Mouse (Mus musculus) brown adipose tissue, adult 24 weeks (tissue): ENCODE results near the gene Zfp142. TPM values are rescaled to one million over a fixed set of nuclear protein-coding genes. Genes with fewer than 3 reads are reported as not detected.

ENCODE experiments used
- H3K27ac ChIP-seq: fragments of 200-500 bp; replicated peaks from 2 replicates; pipeline ENCODE4 v1.5.1; 2012; ENCODE audit warnings: low read depth, mild to moderate bottlenecking, low read length
- H3K4me1 ChIP-seq: fragments of 200-500 bp; 2 replicates; pipeline ENCODE4 v1.6.1; 2012; ENCODE audit warnings: low read length, mixed read lengths; ENCODE audit not compliant: control insufficient read depth, insufficient read depth, insufficient read length
- H3K4me3 ChIP-seq: fragments of 200-500 bp; 2 replicates; pipeline ENCODE4 v1.5.1; 2012; ENCODE audit warnings: low read depth, mild to moderate bottlenecking, low read length, moderate library complexity; ENCODE audit not compliant: insufficient read depth
- polyA plus RNA-seq: library from polyadenylated mRNA; stranded (reverse); fragments of >200 nt; gene quantifications from 2 replicates; pipeline ENCODE4 v1.2.4, GENCODE M21; 2012; ENCODE audit not compliant: missing spikeins, insufficient read depth, insufficient read length

The Zfp142 gene
- polyA plus RNA-seq, 1 experiment: 6.1 TPM

DNA sequence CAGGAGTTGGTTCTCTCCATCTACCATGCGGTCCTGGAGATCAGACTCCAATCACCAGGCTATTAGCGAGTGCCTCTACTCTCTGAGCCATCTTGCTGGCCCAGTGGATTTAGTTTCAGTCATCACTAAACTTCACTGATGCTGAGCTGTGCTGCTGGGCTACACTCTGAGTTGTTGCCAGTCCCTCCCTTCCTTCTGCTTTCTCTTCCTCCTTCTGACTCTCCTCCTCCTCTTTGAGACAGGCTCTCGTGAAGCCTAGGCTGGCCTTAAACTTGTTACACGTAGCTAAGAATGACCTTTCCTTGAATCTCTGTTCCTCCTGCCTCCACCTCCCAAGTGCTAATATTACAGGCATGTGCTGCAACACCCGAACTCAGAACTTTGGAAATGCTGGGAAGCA lies 29.0 kb downstream of the Zfp142 start:
- Histone ChIP-seq H3K4me3 (no peak overlapping the region), H3K27ac (no peak overlapping the region), H3K4me1 (no peaks in the 10 kb centered on the region)

- no peaks in the 10 kb centered on the region for H3K4me1 ChIP-seq
- H3K27ac ChIP-seq: no peak within 1 kb of the TSS
Observed at GRCm38 (mm10) chr1:74544184-74544583, 43.9 kb downstream of the Zfp142 start, which contains the start of gene Usp37. Gene Usp37 (minus strand): TSS chr1:74544284.

GRCm38 (mm10) chr1:74542451-74542961 lies 45.5 kb downstream of the Zfp142 start, which contains the start of gene Plcd4:
Gene Plcd4 (plus strand): TSS chr1:74542888.
- H3K4me1 ChIP-seq: no peaks in the 10 kb centered on the region
- no peak within 1 kb of the TSS for H3K4me3 ChIP-seq
- H3K27ac ChIP-seq: no peak within 1 kb of the TSS

More at GRCm38 (mm10) chr1:74544184-74544583, 43.9 kb downstream of the Zfp142 start, which contains the start of gene Usp37:
- no peak within 1 kb of the TSS for H3K4me3 ChIP-seq

GRCm38 (mm10) chr1:74538650-74539049 lies 49.4 kb downstream of the Zfp142 start:
- Histone ChIP-seq H3K27ac (no peak overlapping the region), H3K4me3 (no peak overlapping the region)

GRCm38 (mm10) chr1:74528589-74528988 lies 59.5 kb downstream of the Zfp142 start:
- no peak overlapping the region for H3K4me3 ChIP-seq
- H3K27ac ChIP-seq: no peak overlapping the region
- H3K4me1 ChIP-seq: no peaks in the 10 kb centered on the region

More at GRCm38 (mm10) chr1:74538650-74539049, 49.4 kb downstream of the Zfp142 start:
- no peaks in the 10 kb centered on the region for H3K4me1 ChIP-seq

- Histone ChIP-seq H3K4me1 (no peaks in the 10 kb centered on the region), H3K27ac (no peak overlapping the region), H3K4me3 (no peak overlapping the region)
Observed at GRCm38 (mm10) chr1:74524746-74525145, 63.3 kb downstream of the Zfp142 start.

- H3K27ac ChIP-seq: no peak overlapping the region
- H3K4me1 ChIP-seq: no peaks in the 10 kb centered on the region
- H3K4me3 ChIP-seq: no peak overlapping the region
Observed at GRCm38 (mm10) chr1:74519875-74520274, 68.2 kb downstream of the Zfp142 start.

Other genes with a start within 250 kb of the Zfp142 start
- gene Catip, start 226.1 kb downstream of the Zfp142 start, polyA plus RNA-seq: not detected in 2 replicates
- gene Slc11a1, start 213.1 kb downstream of the Zfp142 start, polyA plus RNA-seq: 1.5 and 5.8 TPM in 2 replicates
- 66.8 and 98.0 TPM in 2 replicates for gene Ctdsp1, start 196.7 kb downstream of the Zfp142 start, polyA plus RNA-seq
- 0.46 and 1.1 TPM in 2 replicates for gene Vil1, start 178.9 kb downstream of the Zfp142 start, polyA plus RNA-seq
- gene Cnot9, start 82.2 kb downstream of the Zfp142 start, polyA plus RNA-seq: 9.7 and 9.8 TPM in 2 replicates
- gene Plcd4, start 45.4 kb downstream of the Zfp142 start, polyA plus RNA-seq: 1.1 TPM in 1 of 2 replicates, not detected in the other
- 3.4 and 3.6 TPM in 2 replicates for gene Usp37, start 44.0 kb downstream of the Zfp142 start, polyA plus RNA-seq
- 31.4 and 36.9 TPM in 2 replicates for gene Bcs1l, start within 50 bp of the Zfp142 start, polyA plus RNA-seq
- gene Rnf25, start 13.2 kb upstream of the Zfp142 start, polyA plus RNA-seq: 15.5 and 21.6 TPM in 2 replicates
- gene Stk36, start 13.2 kb upstream of the Zfp142 start, polyA plus RNA-seq: 0.58 and 1.5 TPM in 2 replicates
- gene Ttll4, start 73.5 kb upstream of the Zfp142 start, polyA plus RNA-seq: 6.2 and 9.6 TPM in 2 replicates
- 40.2 and 90.5 TPM in 2 replicates for gene Cyp27a1, start 125.3 kb upstream of the Zfp142 start, polyA plus RNA-seq
- 0.59 and 1.3 TPM in 2 replicates for gene Prkag3, start 161.0 kb upstream of the Zfp142 start, polyA plus RNA-seq
- not detected in 2 replicates for gene Wnt6, start 183.6 kb upstream of the Zfp142 start, polyA plus RNA-seq
- gene Wnt10a, start 203.3 kb upstream of the Zfp142 start, polyA plus RNA-seq: not detected in 2 replicates